Mouse (Mus musculus): Measurements from ENCODE around the gene Nfib. TPM values are rescaled to one million over a fixed set of nuclear protein-coding genes. Genes with fewer than 3 reads are reported as not detected.

The Nfib gene
- polyA plus RNA-seq, 1 experiment from 2014 or later: 13.3 TPM

- 71% methylated on average over 7 of the region's 7 CpGs for WGBS
- H3K27me3 ChIP-seq (ENCODE audit: insufficient read depth, low read length): no peaks in the 10 kb centered on the region
- no peak overlapping the region for H3K27ac ChIP-seq
- no peak overlapping the region for H3K4me3 ChIP-seq (replicated peaks; ENCODE audit: low read depth, low read length)
- H3K9me3 ChIP-seq (replicated peaks; ENCODE audit: low read length): no peaks in the 10 kb centered on the region
- DNase-seq (ENCODE audit: low spot score) (no peak), ATAC-seq (replicated peaks; ENCODE audit: low FRiP score, low read depth) (no peak)
- no peaks in the 10 kb centered on the region for H3K36me3 ChIP-seq (ENCODE audit: insufficient read depth, low read length)
- H3K4me1 ChIP-seq (replicated peaks; ENCODE audit: insufficient read depth, low read length): no peaks in the 10 kb centered on the region
- H3K4me2 ChIP-seq (ENCODE audit: low read length): no peak overlapping the region
- H3K9ac ChIP-seq (ENCODE audit: low read depth, low read length): no peak overlapping the region
- no peak for TF ChIP-seq CTCF (IDR thresholded peaks at IDR 0.05; ENCODE audit: low read depth)
Observed at GRCm38 (mm10) chr4:82517311-82517710, 188.2 kb downstream of the Nfib start.

- ATAC-seq (replicated peaks; ENCODE audit: low FRiP score, low read depth): no peak
- no peak for TF ChIP-seq CTCF (IDR thresholded peaks at IDR 0.05; ENCODE audit: low read depth)
- H3K27ac ChIP-seq: no peak overlapping the region
- WGBS: 73% methylated on average over 6 of the region's 6 CpGs
- H3K9me3 ChIP-seq (replicated peaks; ENCODE audit: low read length): no peaks in the 10 kb centered on the region
- H3K4me1 ChIP-seq (replicated peaks; ENCODE audit: insufficient read depth, low read length): no peaks in the 10 kb centered on the region
- H3K4me2 ChIP-seq (ENCODE audit: low read length): no peak overlapping the region
- H3K4me3 ChIP-seq (replicated peaks; ENCODE audit: low read depth, low read length): no peak overlapping the region
- no peaks in the 10 kb centered on the region for H3K36me3 ChIP-seq (ENCODE audit: insufficient read depth, low read length)
- no peak for DNase-seq (ENCODE audit: low spot score)
- H3K27me3 ChIP-seq (ENCODE audit: insufficient read depth, low read length): no peaks in the 10 kb centered on the region
- no peak overlapping the region for H3K9ac ChIP-seq (ENCODE audit: low read depth, low read length)
Observed at GRCm38 (mm10) chr4:82516211-82516795, 189.2 kb downstream of the Nfib start.

- H3K9ac ChIP-seq (ENCODE audit: low read depth, low read length): no peak overlapping the region
- DNase-seq (ENCODE audit: low spot score): no peak
- no peak for ATAC-seq (replicated peaks; ENCODE audit: low FRiP score, low read depth)
- H3K4me3 ChIP-seq (replicated peaks; ENCODE audit: low read depth, low read length): no peak overlapping the region
- H3K27ac ChIP-seq: no peak overlapping the region
- 88% methylated on average over 8 of the region's 8 CpGs for WGBS
- no peaks in the 10 kb centered on the region for H3K36me3 ChIP-seq (ENCODE audit: insufficient read depth, low read length)
- no peaks in the 10 kb centered on the region for H3K9me3 ChIP-seq (replicated peaks; ENCODE audit: low read length)
- H3K4me2 ChIP-seq (ENCODE audit: low read length): no peak overlapping the region
- H3K4me1 ChIP-seq (replicated peaks; ENCODE audit: insufficient read depth, low read length): no peaks in the 10 kb centered on the region
- H3K27me3 ChIP-seq (ENCODE audit: insufficient read depth, low read length): no peaks in the 10 kb centered on the region
- no peak for TF ChIP-seq CTCF (IDR thresholded peaks at IDR 0.05; ENCODE audit: low read depth)
Observed at GRCm38 (mm10) chr4:82514921-82515320, 190.6 kb downstream of the Nfib start.

- DNase-seq (ENCODE audit: low spot score) (no peak), ATAC-seq (replicated peaks; ENCODE audit: low FRiP score, low read depth) (no peak)
- no peak overlapping the region for H3K9ac ChIP-seq (ENCODE audit: low read depth, low read length)
- H3K36me3 ChIP-seq (ENCODE audit: insufficient read depth, low read length): no peaks in the 10 kb centered on the region
- 51% methylated on average over 1 of the region's 1 CpGs for WGBS
- H3K9me3 ChIP-seq (replicated peaks; ENCODE audit: low read length): no peaks in the 10 kb centered on the region
- no peak overlapping the region for H3K4me3 ChIP-seq (replicated peaks; ENCODE audit: low read depth, low read length)
- H3K4me1 ChIP-seq (replicated peaks; ENCODE audit: insufficient read depth, low read length): 0 out of 2 replicates have a peak, but pooled peaks cover 3% of the 10 kb centered on the region
- no peak overlapping the region for H3K27ac ChIP-seq
- H3K27me3 ChIP-seq (ENCODE audit: insufficient read depth, low read length): no peaks in the 10 kb centered on the region
- H3K4me2 ChIP-seq (ENCODE audit: low read length): no peak overlapping the region
- no peak for TF ChIP-seq CTCF (IDR thresholded peaks at IDR 0.05; ENCODE audit: low read depth)
Observed at GRCm38 (mm10) chr4:82514373-82514772, 191.2 kb downstream of the Nfib start.

- under 1% methylated on average over 14 of the region's 14 CpGs for WGBS
- Histone ChIP-seq H3K27ac (peak overlapping the region; percentile 31; the same call in 1 of the 2 replicates), H3K27me3 (ENCODE audit: insufficient read depth, low read length) (no peaks in the 10 kb centered on the region), H3K9me3 (replicated peaks; ENCODE audit: low read length) (no peaks in the 10 kb centered on the region), H3K4me1 (replicated peaks; ENCODE audit: insufficient read depth, low read length) (0 out of 2 replicates have a peak, but pooled peaks cover 6% of the 10 kb centered on the region), H3K36me3 (ENCODE audit: insufficient read depth, low read length) (no peaks in the 10 kb centered on the region), H3K4me3 (replicated peaks; ENCODE audit: low read depth, low read length) (peak overlapping the region; percentile 47), H3K4me2 (ENCODE audit: low read length) (peak overlapping the region; percentile 76), H3K9ac (ENCODE audit: low read depth, low read length) (peak overlapping the region; percentile 40; the same call in 1 of the 2 replicates)
- ATAC-seq (replicated peaks; ENCODE audit: low FRiP score, low read depth) (no peak; the same call in 1 of the 2 replicates), DNase-seq (ENCODE audit: low spot score) (no peak)
- TF ChIP-seq CTCF (IDR thresholded peaks at IDR 0.05; ENCODE audit: low read depth): no peak
Observed at GRCm38 (mm10) chr4:82513426-82513750, 192.2 kb downstream of the Nfib start.

GRCm38 (mm10) chr4:82512743-82513425, 192.7 kb downstream of the Nfib start:
- Histone ChIP-seq H3K4me1 (replicated peaks; ENCODE audit: insufficient read depth, low read length) (0 out of 2 replicates have a peak, but pooled peaks cover 6% of the 10 kb centered on the region), H3K9me3 (replicated peaks; ENCODE audit: low read length) (no peaks in the 10 kb centered on the region), H3K27ac (peak overlapping the region; percentile 84), H3K4me2 (ENCODE audit: low read length) (peak overlapping the region; percentile 76), H3K9ac (ENCODE audit: low read depth, low read length) (peak overlapping the region; percentile 60), H3K27me3 (ENCODE audit: insufficient read depth, low read length) (no peaks in the 10 kb centered on the region), H3K36me3 (ENCODE audit: insufficient read depth, low read length) (no peaks in the 10 kb centered on the region), H3K4me3 (replicated peaks; ENCODE audit: low read depth, low read length) (peak overlapping the region; percentile 47)
- under 1% methylated on average over 46 of the region's 63 CpGs for whole genome bisulfite sequencing
- ATAC-seq (replicated peaks; ENCODE audit: low FRiP score, low read depth): peak; percentile 98
- TF ChIP-seq CTCF (IDR thresholded peaks at IDR 0.05; ENCODE audit: low read depth): peak; percentile 24; the same call in 1 of the 2 replicates
- peak; percentile 91 for DNase-seq (ENCODE audit: low spot score)

All from kidney, postnatal 0 days (tissue).